Mouse (Mus musculus) CH12.LX (cell line): ENCODE measurements around the gene Fzd5. TPM values are rescaled to one million over a fixed set of nuclear protein-coding genes. Genes with fewer than 3 reads are reported as not detected.

Experiments
- DNase-seq: peaks from one replicate; pipeline ENCODE4 v3.0.0-alpha.2; 2013; ENCODE audit errors: extremely low read depth
- H3K27ac ChIP-seq: 2 replicates; pipeline ENCODE4 v1.5.1; 2012; ENCODE audit warnings: low read depth, mild to moderate bottlenecking, control low read depth, moderate library complexity; ENCODE audit not compliant: insufficient read depth
- H3K27me3 ChIP-seq: replicated peaks from 2 replicates; pipeline ENCODE3; 2012; ENCODE audit warnings: inconsistent platforms
- H3K36me3 ChIP-seq, 2 experiments: replicated peaks in 1 of 2; 2 replicates each; pipeline versions ENCODE3 to v1.6.1; 2012; ENCODE audit warnings: inconsistent platforms in 1 of 2, low read length in 1 of 2, mild to moderate bottlenecking in 1 of 2, mixed read lengths in 1 of 2, moderate library complexity in 1 of 2; ENCODE audit not compliant: control insufficient read depth in 1 of 2, insufficient read depth in 1 of 2
- H3K4me1 ChIP-seq, 2 experiments: 2 replicates each; pipeline ENCODE4 v1.6.1; 2012; ENCODE audit warnings: inconsistent platforms in 1 of 2, moderate library complexity in 1 of 2; ENCODE audit not compliant: insufficient read depth in 2 of 2, control insufficient read depth in 1 of 2
- H3K4me2 ChIP-seq: 2 replicates; pipeline ENCODE4 v1.6.1; 2012; ENCODE audit warnings: low read depth, mild to moderate bottlenecking, control low read depth; ENCODE audit not compliant: poor library complexity, insufficient read depth, severe bottlenecking
- H3K4me3 ChIP-seq, 3 experiments: fragments of 150-350 bp in 1 of 3; sonication (generic) in 1 of 3; replicated peaks in 1 of 3; 2 replicates each; pipeline versions ENCODE3 to v1.5.1; 2011 to 2012; ENCODE audit warnings: low read depth in 2 of 3, low read length in 2 of 3, mild to moderate bottlenecking in 2 of 3, moderate library complexity in 2 of 3, control low read depth in 1 of 3, improper control_type of control experiment in 1 of 3, inconsistent platforms in 1 of 3, mixed read lengths in 1 of 3; ENCODE audit not compliant: poor library complexity in 1 of 3
- H3K79me2 ChIP-seq: replicated peaks from 2 replicates; pipeline ENCODE4 v1.6.1; 2012; ENCODE audit warnings: mild to moderate bottlenecking, moderate library complexity; ENCODE audit not compliant: control insufficient read depth, poor library complexity, insufficient read depth, severe bottlenecking; ENCODE audit errors: extremely low read depth
- H3K9ac ChIP-seq: 2 replicates; pipeline ENCODE4 v1.6.1; 2012; ENCODE audit warnings: low read depth, mild to moderate bottlenecking, control low read depth, moderate library complexity; ENCODE audit not compliant: insufficient read depth
- H3K9me3 ChIP-seq: replicated peaks from 2 replicates; pipeline ENCODE3; 2012; ENCODE audit warnings: low read length, inconsistent platforms, mixed read lengths
- CHD2 ChIP-seq: IDR thresholded peaks from 2 replicates; pipeline ENCODE4 v1.6.1; 2011; ENCODE audit warnings: low read length, improper control_type of control experiment
- E2F4 ChIP-seq: IDR thresholded peaks from 2 replicates; pipeline ENCODE4 v1.6.1; 2011; ENCODE audit warnings: low read depth, low read length, improper control_type of control experiment; ENCODE audit not compliant: insufficient replicate concordance
- ELF1 ChIP-seq: IDR thresholded peaks from 2 replicates; pipeline ENCODE4 v1.6.1; 2014; ENCODE audit warnings: low read depth, mild to moderate bottlenecking, inconsistent platforms, low read length, improper control_type of control experiment
- EP300 ChIP-seq: IDR thresholded peaks from 2 replicates; pipeline ENCODE4 v1.6.1; 2011; ENCODE audit warnings: low read length, improper control_type of control experiment
- ETS1 ChIP-seq: conservative IDR thresholded peaks from 2 replicates; pipeline ENCODE4 v1.6.1; 2012; ENCODE audit warnings: low read depth, mild to moderate bottlenecking, inconsistent platforms, low read length, improper control_type of control experiment, moderate library complexity
- HCFC1 ChIP-seq: IDR thresholded peaks from 2 replicates; pipeline ENCODE4 v1.6.1; 2012; ENCODE audit warnings: low read depth, mild to moderate bottlenecking, inconsistent platforms, low read length, improper control_type of control experiment
- JUND ChIP-seq: conservative IDR thresholded peaks from 2 replicates; pipeline ENCODE4 v1.6.1; 2011; ENCODE audit warnings: low read depth, low read length, improper control_type of control experiment
- MAX ChIP-seq: IDR thresholded peaks from 2 replicates; pipeline ENCODE4 v1.6.1; 2011; ENCODE audit warnings: low read length, improper control_type of control experiment
- MAZ ChIP-seq: IDR thresholded peaks from 2 replicates; pipeline ENCODE4 v1.6.1; 2012; ENCODE audit warnings: low read depth, mild to moderate bottlenecking, inconsistent platforms, low read length, improper control_type of control experiment, moderate library complexity
- MXI1 ChIP-seq: IDR thresholded peaks from 2 replicates; pipeline ENCODE4 v1.6.1; 2011; ENCODE audit warnings: mild to moderate bottlenecking, low read depth, low read length, improper control_type of control experiment
- MYC ChIP-seq: IDR thresholded peaks from 2 replicates; pipeline ENCODE4 v1.6.1; 2011; ENCODE audit warnings: low read depth, mild to moderate bottlenecking, improper control_type of control experiment, low read length
- NRF1 ChIP-seq: IDR thresholded peaks from 2 replicates; pipeline ENCODE4 v1.6.1; 2014; ENCODE audit warnings: low read depth, mild to moderate bottlenecking, inconsistent platforms, low read length, improper control_type of control experiment, moderate library complexity
- POLR2A ChIP-seq: IDR thresholded peaks from 2 replicates; pipeline ENCODE4 v1.6.1; 2011; ENCODE audit warnings: low read depth, mild to moderate bottlenecking, improper control_type of control experiment, low read length
- SIN3A ChIP-seq: IDR thresholded peaks from 2 replicates; pipeline ENCODE4 v1.6.1; 2012; ENCODE audit warnings: low read length, improper control_type of control experiment, inconsistent platforms
- SMC3 ChIP-seq: IDR thresholded peaks from 2 replicates; pipeline ENCODE4 v1.6.1; 2011; ENCODE audit warnings: low read depth, low read length, improper control_type of control experiment
- TBP ChIP-seq: conservative IDR thresholded peaks from 2 replicates; pipeline ENCODE4 v1.6.1; 2011; ENCODE audit warnings: low read depth, low read length, improper control_type of control experiment
- UBTF ChIP-seq: IDR thresholded peaks from 2 replicates; pipeline ENCODE4 v1.6.1; 2012; ENCODE audit warnings: low read depth, mild to moderate bottlenecking, inconsistent platforms, low read length, improper control_type of control experiment, moderate library complexity
- ZC3H11A ChIP-seq: IDR thresholded peaks from 2 replicates; pipeline ENCODE4 v1.6.1; 2012; ENCODE audit warnings: low read depth, mild to moderate bottlenecking, inconsistent platforms, low read length, improper control_type of control experiment
- ZKSCAN1 ChIP-seq: IDR thresholded peaks from 2 replicates; pipeline ENCODE4 v1.6.1; 2012; ENCODE audit warnings: low read depth, inconsistent platforms, low read length, improper control_type of control experiment, borderline replicate concordance
- dilution Hi-C: fragments of 300-500 bp; cut with MboI; formaldehyde crosslinking; loops from 2 replicates; pipeline ENCODE4 v1.14.3; 2020; ENCODE audit warnings: low sequenced_read_pairs; ENCODE audit not compliant: extremely low pct_unique_long_range_greater_than_20kb, extremely low pct_ligation_motif_present
- in situ Hi-C: fragments of 300-500 bp; cut with MboI; formaldehyde crosslinking; loops from 3 replicates; pipeline ENCODE4 v1.14.3; 2019; ENCODE audit warnings: low sequenced_read_pairs, low pct_ligation_motif_present, low pct_unique_long_range_greater_than_20kb, mixed read lengths
- polyA plus RNA-seq: library from polyadenylated mRNA; unstranded; fragments of >175 nt; gene quantifications from 2 replicates; pipeline ENCODE4 v1.2.1, GENCODE M21; 2012; ENCODE audit warnings: low read depth; ENCODE audit not compliant: insufficient read length
- total RNA-seq, 2 experiments: library from RNA; depleted of rRNA; stranded (reverse); fragments of 300-350 nt in 1 of 2; fragments of >200 nt in 1 of 2; gene quantifications; 2 replicates each; pipeline ENCODE4 v1.2.3; 2012 to 2014

Gene Fzd5
- total and polyA plus RNA-seq, 3 experiments = 0.40 to 1.1 (median 0.47) TPM

DNA sequence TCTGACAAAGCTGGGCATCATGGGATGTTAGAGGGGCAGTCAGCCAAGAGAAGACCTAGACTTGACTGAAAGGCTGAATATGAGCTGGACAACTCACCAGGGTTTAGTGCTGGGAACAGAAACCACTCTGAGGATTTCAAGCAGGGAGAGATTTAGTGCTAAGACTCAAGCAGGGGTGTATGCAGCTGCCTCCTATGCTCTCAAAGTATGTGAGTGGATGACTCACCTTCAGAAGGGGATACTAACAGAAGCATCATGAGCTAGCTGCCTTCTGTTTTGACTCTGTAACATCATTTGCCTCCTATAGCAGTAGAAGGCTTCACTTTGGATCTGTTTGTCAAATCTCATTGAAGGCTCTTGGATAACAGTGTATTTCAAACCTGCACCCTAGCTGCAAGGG, 7.1 kb upstream of the Fzd5 start:
- H3K4me3 ChIP-seq = no peak overlapping the region
- dilution Hi-C loops = no loop called here
- in situ Hi-C loops = no loop called here
- no peak for TF ChIP-seq ZC3H11A
- no peak for TF ChIP-seq ETS1
- TF ChIP-seq ELF1 = no peak
- no peak for TF ChIP-seq MYC
- no peak for TF ChIP-seq MAZ
- TF ChIP-seq JUND = no peak
- no peak for TF ChIP-seq UBTF
- TF ChIP-seq MAX = no peak
- no peak for TF ChIP-seq SMC3
- TF ChIP-seq MXI1 = no peak
- TF ChIP-seq ZKSCAN1 = no peak
- no peak for TF ChIP-seq POLR2A
- no peak for TF ChIP-seq CHD2
- H3K4me1 ChIP-seq = no peaks in the 10 kb centered on the region
- no peak overlapping the region for H3K27ac ChIP-seq
- DNase-seq = no peak
- no peaks in the 10 kb centered on the region for H3K79me2 ChIP-seq
- no peaks in the 10 kb centered on the region for H3K27me3 ChIP-seq
- H3K9me3 ChIP-seq = no peaks in the 10 kb centered on the region
- no peak overlapping the region for H3K9ac ChIP-seq
- no peak overlapping the region for H3K4me2 ChIP-seq
- H3K36me3 ChIP-seq = no peaks in the 10 kb centered on the region

GRCm38 (mm10) chr1:64742741-64743408, 5.3 kb upstream of the Fzd5 start:
- in situ Hi-C loops = no loop called here

More at GRCm38 (mm10) chr1:64742741-64743408, 5.3 kb upstream of the Fzd5 start:
- no peak for DNase-seq
- no peak overlapping the region for H3K4me3 ChIP-seq
- H3K36me3 ChIP-seq = no peaks in the 10 kb centered on the region
- H3K27me3 ChIP-seq = peaks cover 1% of the 10 kb centered on the region
- H3K9me3 ChIP-seq = no peaks in the 10 kb centered on the region
- no peaks in the 10 kb centered on the region for H3K79me2 ChIP-seq
- H3K4me2 ChIP-seq = peak overlapping the region; percentile 32; the same call in 1 of the 2 replicates
- H3K4me1 ChIP-seq = peaks cover 0 to 6% of the 10 kb centered on the region in 2 experiments; a peak in 2 of 4 replicates
- no peak overlapping the region for H3K27ac ChIP-seq
- H3K9ac ChIP-seq = no peak overlapping the region
- dilution Hi-C loops = no loop called here
- TF ChIP-seq TBP (no peak), SIN3A (no peak), EP300 (no peak), E2F4 (no peak), CHD2 (no peak), HCFC1 (no peak), MXI1 (no peak), NRF1 (no peak)
